Mouse (Mus musculus) limb, embryonic 15.5 days (tissue): Measurements from ENCODE around the gene Gm5105. TPM values are rescaled to one million over a fixed set of nuclear protein-coding genes. Genes with fewer than 3 reads are reported as not detected.
A peak's percentile ranks its signal among the peaks of the same experiment; 100 is the strongest.

Experiments used
- ATAC-seq: fragments of 200-750 bp; cut with Nextera tagmentation; 2 replicates; pipeline ENCODE4 v1.8.0; 2017; ENCODE audit warnings: low read depth, moderate TSS enrichment; ENCODE audit not compliant: insufficient number of reproducible peaks, low FRiP score, low TSS enrichment
- H3K27ac ChIP-seq: fragments of 300-500 bp; sonication (generic); 2 replicates; pipeline ENCODE4 v1.5.1; 2015; ENCODE audit warnings: moderate library complexity, mild to moderate bottlenecking, inconsistent platforms
- H3K27me3 ChIP-seq: fragments of 300-500 bp; sonication (generic); 2 replicates; pipeline ENCODE4 v1.6.1; 2015; ENCODE audit warnings: inconsistent platforms
- H3K36me3 ChIP-seq: fragments of 300-500 bp; sonication (generic); 2 replicates; pipeline ENCODE4 v1.6.1; 2015; ENCODE audit warnings: inconsistent platforms
- H3K4me1 ChIP-seq: fragments of 300-500 bp; sonication (generic); 2 replicates; pipeline ENCODE4 v1.6.1; 2015; ENCODE audit warnings: inconsistent platforms
- H3K4me2 ChIP-seq: fragments of 300-500 bp; sonication (generic); 2 replicates; pipeline ENCODE4 v1.6.1; 2015; ENCODE audit warnings: mild to moderate bottlenecking, inconsistent platforms
- H3K4me3 ChIP-seq: fragments of 300-500 bp; sonication (generic); 2 replicates; pipeline ENCODE4 v1.5.1; 2015; ENCODE audit warnings: mild to moderate bottlenecking, inconsistent platforms
- H3K9ac ChIP-seq: fragments of 300-500 bp; sonication (generic); 2 replicates; pipeline ENCODE4 v1.6.1; 2015; ENCODE audit warnings: inconsistent platforms
- H3K9me3 ChIP-seq: fragments of 300-500 bp; sonication (generic); 2 replicates; pipeline ENCODE4 v1.6.1; 2016; ENCODE audit warnings: inconsistent platforms
- WGBS: fragments of 180-500 bp; shearing (Covaris S2); methylation state at CpG from one replicate; pipeline ENCODE4 v1.1.7; 2015; 5-methylcytosine and 5-hydroxymethylcytosine counted together
- polyA plus RNA-seq: library from polyadenylated mRNA; unstranded; fragments of >200 nt; fragmentation: Nextera tagmentation; extraction: Ambion mirVana; gene quantifications from 2 replicates; pipeline ENCODE4 v1.2.1, GENCODE M21; 2015

Gm5105 gene
- polyA plus RNA-seq, 1 experiment from 2014 or later = 0.26 TPM

DNA sequence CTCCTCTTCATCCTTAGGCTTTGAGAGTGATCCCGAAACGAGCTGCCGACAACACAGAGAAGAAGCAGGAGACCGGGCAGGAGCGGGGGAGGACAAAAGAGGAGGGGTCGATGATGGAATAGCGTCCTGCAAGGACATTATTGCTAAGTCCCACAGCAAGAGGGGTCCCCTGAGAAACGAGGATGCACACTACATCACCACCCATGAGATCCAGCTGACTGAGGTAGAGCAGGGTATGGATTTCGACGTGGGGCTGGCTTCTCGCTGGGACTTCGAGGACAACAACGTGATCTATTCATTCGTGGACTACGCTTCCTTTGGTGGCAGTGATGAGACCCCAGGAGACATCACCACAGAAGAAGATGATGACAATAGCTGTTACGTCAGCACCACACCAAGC lies 1.3 kb downstream of the Gm5105 start:
- Histone ChIP-seq H3K4me2 (no peak overlapping the region), H3K27ac (no peak overlapping the region), H3K36me3 (no peaks in the 10 kb centered on the region), H3K9ac (no peak overlapping the region), H3K9me3 (no peaks in the 10 kb centered on the region), H3K27me3 (no peaks in the 10 kb centered on the region), H3K4me3 (no peak overlapping the region), H3K4me1 (peaks cover 25% of the 10 kb centered on the region)
- ATAC-seq = no peak
- 88% methylated on average over 16 of the region's 16 CpGs for whole genome bisulfite sequencing

DNA sequence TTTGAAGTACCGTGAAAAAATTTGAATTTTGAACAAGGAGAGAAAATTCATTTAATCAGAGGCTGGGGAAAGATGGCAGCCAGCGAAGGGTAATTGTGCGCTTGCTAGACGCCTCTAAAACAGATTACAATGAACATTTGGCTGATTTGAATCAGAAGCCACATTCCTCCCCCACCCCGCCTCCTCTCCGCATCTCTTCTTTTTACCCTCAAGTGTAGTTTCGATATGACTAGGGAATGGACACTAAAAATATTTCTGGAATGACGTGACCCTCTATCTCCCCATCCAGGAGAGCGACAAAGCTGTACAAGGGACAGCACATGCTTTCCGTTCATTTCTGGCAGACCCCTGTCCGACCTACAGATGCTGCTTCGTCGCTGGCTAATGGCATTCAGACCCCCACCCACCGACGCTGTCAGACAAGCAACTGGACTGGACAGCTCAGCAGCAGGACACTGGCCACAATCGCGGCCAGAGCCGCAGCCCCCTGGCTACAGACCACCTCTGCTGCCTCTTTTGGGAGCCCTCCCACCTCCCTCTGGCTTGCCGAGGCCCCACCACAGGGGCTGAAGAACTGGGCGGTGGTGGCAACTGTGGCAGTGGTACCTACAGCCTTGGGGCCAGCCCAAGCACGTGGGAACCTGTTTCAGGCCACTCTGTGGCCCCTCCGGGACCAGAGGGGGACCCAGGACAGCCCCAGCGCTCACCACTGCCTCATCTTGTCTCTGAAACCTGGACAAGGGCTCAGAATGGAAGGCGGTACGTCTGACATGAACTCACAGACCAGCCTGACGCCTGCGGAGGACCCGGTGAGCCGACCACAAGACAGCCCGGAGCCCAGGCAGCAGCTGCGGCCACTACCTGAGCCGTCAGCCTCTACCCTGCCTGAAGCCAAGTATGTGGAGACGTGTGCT lies 2.2 kb downstream of the Gm5105 start, which contains the start of gene 1110002E22Rik:
Gene 1110002E22Rik (plus strand): TSS at position 321 of the 914 bp plus-strand sequence.
- Histone ChIP-seq H3K27me3 (no peaks in the 10 kb centered on the region), H3K4me2 (no peak within 1 kb of the TSS)
- ATAC-seq = 0 out of 2 replicates have a peak, but pooled peaks have one; percentile 2

DNA sequence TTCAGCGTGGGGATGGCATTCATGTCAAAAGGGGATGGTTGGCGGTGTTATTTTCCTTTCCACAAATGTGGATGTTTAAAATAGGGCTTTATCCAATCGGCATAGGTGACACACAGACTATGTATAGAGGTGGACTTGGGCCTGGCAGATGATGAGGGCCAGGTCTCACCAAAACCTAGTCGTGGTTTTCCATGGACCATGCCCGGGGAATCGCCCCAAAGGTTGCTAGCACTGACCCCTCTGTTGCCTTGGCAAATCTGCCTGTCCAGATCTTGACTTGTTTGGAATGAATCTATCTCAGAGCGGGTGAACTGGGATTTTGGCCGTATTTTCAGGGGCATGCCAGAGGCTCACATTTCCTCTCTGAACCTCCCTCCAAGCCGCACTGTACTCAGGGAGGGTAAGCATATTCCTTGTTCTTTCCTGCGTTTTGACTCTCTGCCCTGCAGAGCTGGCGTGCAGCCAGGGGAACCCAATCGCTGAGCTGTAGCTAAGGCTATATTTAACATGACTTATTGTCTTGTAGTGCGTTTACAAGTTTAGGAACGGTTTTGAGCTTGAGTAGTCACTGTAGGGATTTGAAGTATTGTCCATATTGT lies 3.4 kb downstream of the Gm5105 start:
- Histone ChIP-seq H3K27me3 (no peaks in the 10 kb centered on the region), H3K4me2 (no peak overlapping the region), H3K27ac (peak overlapping the region; percentile 47; the same call in 1 of the 2 replicates), H3K4me3 (no peak overlapping the region), H3K36me3 (no peaks in the 10 kb centered on the region), H3K9me3 (no peaks in the 10 kb centered on the region), H3K4me1 (peaks cover 25% of the 10 kb centered on the region), H3K9ac (no peak overlapping the region)
- ATAC-seq = peak; percentile 70
- WGBS = 37% methylated on average over 14 of the region's 14 CpGs

More for the DNA sequence above, 2.2 kb downstream of the Gm5105 start, which contains the start of gene 1110002E22Rik:
- H3K4me3 ChIP-seq = peak within 1 kb of the TSS; percentile 1; the same call in 1 of the 2 replicates
- H3K4me1 ChIP-seq = peaks cover 25% of the 10 kb centered on the region
- no peaks in the 10 kb centered on the region for H3K36me3 ChIP-seq
- WGBS = 70% methylated on average over 33 of the region's 33 CpGs
- H3K9me3 ChIP-seq = no peaks in the 10 kb centered on the region
- peak within 1 kb of the TSS; percentile 47; the same call in 1 of the 2 replicates for H3K27ac ChIP-seq
- H3K9ac ChIP-seq = no peak within 1 kb of the TSS

DNA sequence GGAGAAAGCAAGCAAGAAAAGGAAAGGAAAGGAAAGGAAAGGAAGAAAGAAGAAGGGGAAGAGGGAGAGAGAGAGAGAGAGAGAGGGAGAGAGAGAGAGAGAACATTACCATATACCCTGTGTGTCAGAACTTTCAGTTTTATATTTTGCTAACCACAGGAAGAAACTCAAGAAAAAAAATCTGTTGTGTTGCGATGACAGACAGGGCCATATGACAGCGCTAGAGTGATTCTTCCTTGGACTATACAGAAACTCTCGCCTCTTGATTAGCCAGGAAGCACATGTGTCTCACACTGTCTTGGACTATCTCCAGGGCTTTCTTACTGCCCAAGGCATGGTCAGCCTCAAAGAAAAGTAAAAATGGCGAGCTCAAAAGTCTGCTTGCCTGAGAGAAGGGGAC lies 4.5 kb downstream of the Gm5105 start:
- WGBS = 70% methylated on average over 4 of the region's 4 CpGs
- no peaks in the 10 kb centered on the region for H3K27me3 ChIP-seq
- ATAC-seq = no peak
- no peak overlapping the region for H3K4me3 ChIP-seq
- H3K4me2 ChIP-seq = no peak overlapping the region
- H3K9me3 ChIP-seq = no peaks in the 10 kb centered on the region
- H3K4me1 ChIP-seq = peaks cover 25% of the 10 kb centered on the region
- no peaks in the 10 kb centered on the region for H3K36me3 ChIP-seq
- no peak overlapping the region for H3K27ac ChIP-seq
- no peak overlapping the region for H3K9ac ChIP-seq

DNA sequence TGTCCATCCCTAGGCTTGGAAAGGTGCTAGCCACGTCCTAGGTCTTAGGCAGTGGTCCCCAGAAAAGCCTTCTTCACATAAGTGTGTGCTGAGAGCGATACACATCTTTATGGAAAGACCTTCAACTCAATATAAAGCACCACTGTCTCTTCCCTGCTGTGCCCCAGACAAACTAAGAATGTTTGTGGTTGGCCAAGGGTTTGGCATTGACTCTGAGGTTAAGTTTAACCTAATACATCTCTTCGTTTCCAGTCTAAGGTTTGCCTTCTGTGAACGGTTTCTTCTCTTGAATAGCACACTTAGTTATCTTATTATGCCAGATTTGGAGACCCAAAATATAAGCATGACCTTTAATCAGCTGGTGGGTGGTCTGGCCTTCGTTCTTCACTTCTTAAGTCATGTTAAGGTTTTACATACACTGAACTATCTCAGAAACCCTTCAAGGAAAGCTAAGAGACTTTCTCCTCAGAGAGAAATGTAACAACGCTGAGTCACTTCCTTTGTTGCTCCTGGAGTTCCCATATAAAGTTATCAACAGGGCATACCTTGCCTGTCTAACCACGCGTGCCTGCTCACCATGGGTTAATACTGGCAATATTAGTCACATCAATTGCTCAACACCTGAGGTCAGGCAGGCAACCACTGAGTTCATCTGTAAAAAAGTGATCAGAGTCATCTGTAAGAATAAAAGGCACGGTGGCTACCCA lies 5.8 kb downstream of the Gm5105 start:
- Histone ChIP-seq H3K9me3 (no peaks in the 10 kb centered on the region), H3K4me2 (no peak overlapping the region), H3K4me1 (peaks cover 22% of the 10 kb centered on the region), H3K4me3 (no peak overlapping the region), H3K36me3 (no peaks in the 10 kb centered on the region), H3K27ac (no peak overlapping the region), H3K9ac (no peak overlapping the region), H3K27me3 (no peaks in the 10 kb centered on the region)
- no peak for ATAC-seq
- WGBS = 78% methylated on average over 9 of the region's 9 CpGs

DNA sequence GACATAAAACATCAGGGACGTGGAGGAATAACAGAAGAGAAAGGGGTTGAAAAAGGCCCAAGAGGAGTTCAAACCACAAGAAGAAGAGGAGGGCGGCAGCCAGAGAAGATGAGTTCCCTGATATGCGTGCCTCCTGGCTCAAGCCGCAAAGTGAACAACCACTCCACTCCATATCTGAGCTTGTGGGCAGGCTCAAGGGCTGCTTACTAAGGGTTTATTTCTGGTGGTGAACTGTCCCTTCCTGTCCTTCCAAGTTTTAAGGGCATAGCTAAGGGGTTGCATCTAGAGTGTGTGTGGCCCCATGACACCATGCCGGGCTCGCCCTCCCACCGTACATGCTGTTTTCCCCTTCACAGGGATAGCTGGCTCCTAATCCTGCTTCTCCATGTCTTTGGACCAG lies 6.8 kb downstream of the Gm5105 start:
- Histone ChIP-seq H3K36me3 (no peaks in the 10 kb centered on the region), H3K4me2 (no peak overlapping the region), H3K4me1 (peaks cover 17% of the 10 kb centered on the region), H3K9ac (no peak overlapping the region), H3K9me3 (no peaks in the 10 kb centered on the region), H3K4me3 (no peak overlapping the region), H3K27me3 (no peaks in the 10 kb centered on the region), H3K27ac (no peak overlapping the region)
- WGBS = 87% methylated on average over 7 of the region's 7 CpGs
- ATAC-seq = no peak

DNA sequence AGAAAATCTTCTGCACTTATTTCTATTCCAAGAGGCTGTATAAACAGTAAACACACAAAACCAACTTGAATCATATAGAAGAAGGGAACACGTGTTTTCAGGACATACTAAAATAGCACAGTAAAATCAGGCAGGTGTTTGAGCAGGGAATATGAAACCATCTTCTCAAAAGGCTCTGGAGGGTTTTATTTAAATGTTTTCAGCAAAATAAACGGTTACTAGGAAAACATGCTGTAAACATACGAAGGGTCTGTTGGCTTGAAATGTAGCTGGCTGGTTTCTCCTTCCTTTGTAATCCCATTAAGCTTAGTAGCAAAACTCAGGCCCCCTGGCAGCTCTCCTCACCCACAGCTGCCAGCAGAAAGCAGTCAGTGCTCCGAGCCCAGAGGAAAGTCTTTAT lies 9.0 kb downstream of the Gm5105 start:
- ATAC-seq = no peak
- Histone ChIP-seq H3K9ac (no peak overlapping the region), H3K9me3 (no peaks in the 10 kb centered on the region), H3K27me3 (no peaks in the 10 kb centered on the region), H3K36me3 (no peaks in the 10 kb centered on the region), H3K4me2 (no peak overlapping the region), H3K27ac (no peak overlapping the region), H3K4me3 (no peak overlapping the region), H3K4me1 (peaks cover 8% of the 10 kb centered on the region)
- 30% methylated on average over 4 of the region's 4 CpGs for WGBS

DNA sequence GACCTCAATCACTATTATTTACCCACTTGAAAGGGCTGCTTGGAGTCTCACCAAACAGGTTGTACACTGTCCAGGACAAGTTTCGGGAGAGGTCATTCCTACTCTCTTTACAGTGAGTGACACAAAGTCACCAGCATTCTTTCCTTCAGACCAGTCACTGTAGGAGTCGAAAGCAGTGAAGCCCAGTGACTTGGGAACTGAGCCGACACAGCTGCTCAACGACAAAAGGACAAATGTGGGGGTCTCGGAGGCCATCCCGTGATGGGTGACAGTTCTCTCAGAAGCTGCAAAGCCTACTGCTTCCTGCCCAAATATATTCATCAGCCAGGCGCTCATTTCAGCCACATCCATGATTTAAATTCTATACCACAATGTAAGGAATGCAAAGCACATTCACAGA lies 10.2 kb downstream of the Gm5105 start:
- Histone ChIP-seq H3K4me3 (no peak overlapping the region), H3K9me3 (no peaks in the 10 kb centered on the region), H3K27me3 (no peaks in the 10 kb centered on the region), H3K36me3 (no peaks in the 10 kb centered on the region), H3K4me2 (no peak overlapping the region), H3K4me1 (peaks cover 9% of the 10 kb centered on the region), H3K9ac (no peak overlapping the region), H3K27ac (no peak overlapping the region)
- 69% methylated on average over 7 of the region's 7 CpGs for WGBS
- no peak for ATAC-seq

DNA sequence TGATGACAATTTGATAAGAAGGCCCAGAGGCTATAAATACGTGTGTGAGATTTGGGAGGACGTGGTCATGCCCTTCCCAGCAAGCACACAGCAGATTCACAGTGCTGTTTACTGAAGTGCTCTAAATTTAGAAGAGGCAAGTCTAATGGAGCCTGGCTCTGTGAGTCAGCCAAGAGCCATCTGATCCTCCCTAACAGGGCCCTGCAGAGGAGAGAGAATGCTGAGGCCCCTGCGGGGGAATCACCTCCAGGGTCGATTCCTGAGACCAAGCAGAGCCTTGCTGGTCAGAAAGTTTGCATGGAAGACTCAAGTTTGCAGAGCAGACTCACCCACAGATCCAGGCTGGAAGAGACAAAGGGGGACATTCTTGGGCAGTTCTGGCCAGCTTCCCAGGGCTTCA lies 13.2 kb downstream of the Gm5105 start:
- ATAC-seq = no peak
- peak overlapping the region; percentile 51; the same call in 1 of the 2 replicates for H3K27ac ChIP-seq
- H3K4me1 ChIP-seq = peaks cover 9% of the 10 kb centered on the region
- H3K4me3 ChIP-seq = no peak overlapping the region
- no peaks in the 10 kb centered on the region for H3K9me3 ChIP-seq
- no peak overlapping the region for H3K9ac ChIP-seq
- H3K27me3 ChIP-seq = no peaks in the 10 kb centered on the region
- no peak overlapping the region for H3K4me2 ChIP-seq
- 15% methylated on average over 4 of the region's 4 CpGs for WGBS
- H3K36me3 ChIP-seq = no peaks in the 10 kb centered on the region

DNA sequence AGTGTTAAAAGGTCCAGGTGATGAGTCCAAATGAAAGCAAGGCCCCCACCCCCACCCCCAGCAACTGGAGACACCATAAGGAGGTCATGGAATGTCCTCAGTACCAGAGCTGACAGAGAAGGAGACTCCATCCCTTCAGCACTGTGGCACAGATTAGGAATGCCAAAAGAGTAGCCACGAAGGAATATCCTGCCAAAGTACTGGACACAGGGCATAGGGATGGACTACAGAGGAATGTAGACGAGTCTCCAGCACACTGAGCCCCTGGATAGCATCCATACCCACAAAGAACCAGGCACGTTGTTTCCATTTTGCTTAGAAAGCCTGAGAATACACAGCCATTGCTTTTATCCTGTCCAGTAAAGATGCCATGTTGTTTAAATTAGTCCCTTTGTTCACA lies 15.8 kb downstream of the Gm5105 start:
- Histone ChIP-seq H3K27ac (no peak overlapping the region), H3K4me3 (no peak overlapping the region), H3K36me3 (no peaks in the 10 kb centered on the region), H3K9ac (no peak overlapping the region), H3K4me2 (no peak overlapping the region), H3K27me3 (no peaks in the 10 kb centered on the region), H3K9me3 (no peaks in the 10 kb centered on the region), H3K4me1 (peaks cover 9% of the 10 kb centered on the region)
- 66% methylated on average over 3 of the region's 3 CpGs for WGBS
- no peak for ATAC-seq

DNA sequence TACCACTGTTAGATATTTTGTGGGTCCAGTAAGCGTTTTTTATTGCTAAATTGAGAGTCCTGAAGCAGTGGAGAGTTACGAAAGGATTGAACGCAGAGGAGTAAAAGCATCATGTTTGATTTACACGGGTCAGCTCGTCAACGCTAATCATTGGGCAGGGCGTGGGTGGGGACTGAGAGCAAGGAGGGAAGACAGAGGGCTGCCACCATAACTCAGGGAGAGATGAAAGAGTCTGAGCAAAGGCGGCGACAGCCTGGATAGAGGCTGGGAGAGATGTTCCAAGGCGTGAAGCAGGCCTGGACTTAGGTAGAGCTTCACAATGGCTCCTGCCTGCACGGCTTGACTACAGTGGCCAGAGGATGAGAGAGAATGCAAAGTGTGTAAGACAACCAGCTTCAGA lies 16.4 kb downstream of the Gm5105 start:
- 29% methylated on average over 11 of the region's 11 CpGs for WGBS

More for the DNA sequence above, 16.4 kb downstream of the Gm5105 start:
- no peak overlapping the region for H3K27ac ChIP-seq
- peaks cover 9% of the 10 kb centered on the region for H3K4me1 ChIP-seq
- H3K4me3 ChIP-seq = no peak overlapping the region
- H3K36me3 ChIP-seq = no peaks in the 10 kb centered on the region
- no peaks in the 10 kb centered on the region for H3K9me3 ChIP-seq
- H3K4me2 ChIP-seq = no peak overlapping the region
- H3K27me3 ChIP-seq = no peaks in the 10 kb centered on the region
- H3K9ac ChIP-seq = no peak overlapping the region
- no peak for ATAC-seq
